Mouse (Mus musculus) limb, embryonic 11.5 days (tissue): Measurements from ENCODE around the gene 1700024P04Rik. TPM values are rescaled to one million over a fixed set of nuclear protein-coding genes. Genes with fewer than 3 reads are reported as not detected.

ENCODE experiments used
- ATAC-seq: fragments of 200-750 bp; cut with Nextera tagmentation; 2 replicates; pipeline ENCODE4 v1.8.0; 2017; ENCODE audit warnings: low read depth; ENCODE audit not compliant: insufficient number of reproducible peaks, low FRiP score, low TSS enrichment
- DNase-seq: peaks from one replicate; pipeline ENCODE4 v3.0.0-alpha.2; 2015; ENCODE audit warnings: low spot score
- H3K27ac ChIP-seq: fragments of 300-500 bp; sonication (generic); replicated peaks from 2 replicates; pipeline ENCODE4 v1.5.1; 2014; ENCODE audit warnings: low read depth, mild to moderate bottlenecking, low read length
- H3K27me3 ChIP-seq: fragments of 300-500 bp; sonication (generic); 2 replicates; pipeline ENCODE4 v1.6.1; 2014; ENCODE audit warnings: mild to moderate bottlenecking, low read length, mixed read lengths; ENCODE audit not compliant: control insufficient read depth, insufficient read depth
- H3K36me3 ChIP-seq: fragments of 300-500 bp; sonication (generic); 2 replicates; pipeline ENCODE4 v1.6.1; 2014; ENCODE audit warnings: mild to moderate bottlenecking, low read length, moderate library complexity, mixed read lengths; ENCODE audit not compliant: control insufficient read depth, insufficient read depth
- H3K4me1 ChIP-seq: fragments of 300-500 bp; sonication (generic); 2 replicates; pipeline ENCODE4 v1.6.1; 2014; ENCODE audit warnings: low read length, mixed read lengths; ENCODE audit not compliant: control insufficient read depth, insufficient read depth
- H3K4me2 ChIP-seq: fragments of 300-500 bp; sonication (generic); 2 replicates; pipeline ENCODE4 v1.6.1; 2014; ENCODE audit warnings: low read depth, mild to moderate bottlenecking, moderate library complexity; ENCODE audit not compliant: severe bottlenecking
- H3K4me3 ChIP-seq: fragments of 300-500 bp; sonication (generic); 2 replicates; pipeline ENCODE4 v1.5.1; 2014; ENCODE audit warnings: low read depth, low read length
- H3K9ac ChIP-seq: fragments of 300-500 bp; sonication (generic); 2 replicates; pipeline ENCODE4 v1.6.1; 2014; ENCODE audit warnings: mild to moderate bottlenecking, low read length
- H3K9me3 ChIP-seq: fragments of 300-500 bp; sonication (generic); 2 replicates; pipeline ENCODE4 v1.6.1; 2016; ENCODE audit warnings: low read length; ENCODE audit not compliant: control insufficient read depth
- WGBS: fragments of 180-500 bp; shearing (Covaris S2); extraction: QIAGEN DNeasy Blood & Tissue Kit; methylation state at CpG from one replicate; pipeline ENCODE4 v1.1.7; 2014; 5-methylcytosine and 5-hydroxymethylcytosine counted together
- polyA plus RNA-seq: library from polyadenylated mRNA; unstranded; fragments of >200 nt; fragmentation: Nextera tagmentation; extraction: Ambion mirVana; gene quantifications from 2 replicates; pipeline ENCODE4 v1.2.1, GENCODE M21; 2014

The 1700024P04Rik gene
- polyA plus RNA-seq, 1 experiment from 2014 or later: not detected

DNA sequence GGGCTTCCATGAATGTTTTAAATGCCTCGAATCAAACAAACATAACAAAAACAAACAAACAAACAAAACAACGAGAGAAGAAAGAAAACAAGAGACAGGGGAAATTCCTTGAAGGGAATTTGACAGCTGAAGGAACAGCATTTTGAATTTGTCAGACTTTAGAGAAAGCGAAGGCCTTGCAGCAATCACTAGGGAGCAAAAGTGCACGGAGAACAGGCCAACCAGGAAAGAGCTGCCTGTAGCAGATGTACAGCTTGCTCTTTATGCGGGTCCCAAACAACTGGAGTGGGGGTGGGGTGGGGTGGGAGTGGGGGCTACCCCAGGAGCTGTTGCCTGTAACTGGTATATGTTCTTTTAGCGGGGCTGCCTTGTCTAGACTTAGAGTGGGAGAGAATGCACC, 42.0 kb downstream of the 1700024P04Rik start:
- ATAC-seq (no peak), DNase-seq (no peak)
- H3K4me3 ChIP-seq: no peak overlapping the region
- H3K9ac ChIP-seq: no peak overlapping the region
- H3K4me1 ChIP-seq: peaks cover 3% of the 10 kb centered on the region; the same call in 1 of the 2 replicates
- WGBS: 60% methylated on average over 6 of the region's 6 CpGs
- no peaks in the 10 kb centered on the region for H3K36me3 ChIP-seq
- H3K27ac ChIP-seq: no peak overlapping the region
- no peaks in the 10 kb centered on the region for H3K9me3 ChIP-seq
- H3K4me2 ChIP-seq: no peak overlapping the region
- no peaks in the 10 kb centered on the region for H3K27me3 ChIP-seq

DNA sequence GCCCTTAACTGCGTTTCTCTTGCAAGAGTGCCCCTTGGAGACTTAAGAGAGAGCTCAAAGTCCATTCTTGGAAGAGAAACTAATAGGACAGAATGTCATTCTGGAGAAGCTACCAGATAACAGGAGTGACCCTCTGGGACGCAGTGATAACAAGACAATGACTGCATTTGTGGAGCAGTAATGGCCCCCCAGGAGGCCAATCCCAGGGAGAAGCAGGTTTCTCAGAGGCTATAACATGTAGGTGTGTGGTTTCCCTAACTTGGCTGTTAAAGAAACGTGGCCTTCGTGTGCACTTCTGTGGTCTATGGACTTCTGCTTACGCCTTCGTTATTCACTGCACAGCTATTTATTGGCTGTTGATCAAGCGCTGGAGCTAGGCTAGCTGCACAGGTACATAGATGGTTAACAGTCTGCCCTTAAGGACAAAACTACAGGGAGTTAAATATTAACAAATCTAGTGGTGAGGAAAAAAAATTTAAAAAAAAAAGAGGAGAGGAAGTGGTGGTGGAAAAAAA, 42.5 kb downstream of the 1700024P04Rik start:
- ATAC-seq (no peak), DNase-seq (no peak)
- WGBS: 79% methylated on average over 7 of the region's 7 CpGs
- H3K4me2 ChIP-seq: no peak overlapping the region
- H3K4me3 ChIP-seq: no peak overlapping the region
- H3K27me3 ChIP-seq: no peaks in the 10 kb centered on the region
- no peak overlapping the region for H3K27ac ChIP-seq
- no peak overlapping the region for H3K9ac ChIP-seq
- H3K4me1 ChIP-seq: peaks cover 3% of the 10 kb centered on the region; the same call in 1 of the 2 replicates
- no peaks in the 10 kb centered on the region for H3K9me3 ChIP-seq
- H3K36me3 ChIP-seq: no peaks in the 10 kb centered on the region

DNA sequence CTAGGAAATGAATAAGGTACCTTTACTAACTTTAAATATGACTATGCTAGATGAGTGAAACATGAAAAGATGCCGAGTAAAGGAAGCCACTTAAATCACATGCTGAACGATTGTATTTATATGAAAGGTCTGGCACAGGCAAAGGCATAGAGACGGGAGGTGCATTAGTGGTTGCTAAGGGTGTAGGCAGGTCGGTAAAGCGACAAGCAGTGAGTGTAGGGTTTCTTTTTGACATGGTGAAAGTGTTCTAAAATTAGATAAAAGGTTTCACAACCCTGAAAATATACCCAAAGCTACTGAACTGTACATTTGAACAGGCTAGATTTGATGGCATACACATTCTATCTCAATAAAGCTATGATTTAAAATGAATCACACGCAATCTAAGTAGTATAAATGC, 47.3 kb downstream of the 1700024P04Rik start:
- Histone ChIP-seq H3K9me3 (no peaks in the 10 kb centered on the region), H3K4me1 (no peaks in the 10 kb centered on the region), H3K4me3 (no peak overlapping the region), H3K9ac (no peak overlapping the region), H3K36me3 (no peaks in the 10 kb centered on the region), H3K4me2 (no peak overlapping the region), H3K27me3 (no peaks in the 10 kb centered on the region), H3K27ac (no peak overlapping the region)
- ATAC-seq (no peak), DNase-seq (no peak)
- 90% methylated on average over 6 of the region's 6 CpGs for WGBS

Other genes with a start within 250 kb of the 1700024P04Rik start
- gene Fcho2, start 169.1 kb downstream of the 1700024P04Rik start, polyA plus RNA-seq: 29.3 and 34.8 TPM in 2 replicates
- gene Tnpo1, start 58.2 kb downstream of the 1700024P04Rik start, polyA plus RNA-seq: 52.5 and 60.0 TPM in 2 replicates
- 0.53 and 1.1 TPM in 2 replicates for gene Zfp366, start 200.3 kb upstream of the 1700024P04Rik start, polyA plus RNA-seq